ENCODE assay signal across 10 mouse cellular contexts in genomic region chr1:187910718-187911117, GRCm38 (mm10).
DNase-seq lines count a peak whose midpoint lies in the region; ATAC-seq and TF ChIP-seq lines count a peak whose summit lies in the region.
"Had no signal": no experiment of that assay in that cellular context is flagged by ENCODE, and none has a peak within 500 bp of the region (broad histone marks: within the 10 kb centered on the region; RNA-seq: fewer than 3 reads in every experiment).

No protein-coding gene starts in this region.

- no peak for TF ChIP-seq POLR2A in lung, adult 2 months (IDR thresholded peaks at IDR 0.05; ENCODE audit: borderline replicate concordance, extremely low read depth, low read depth, low read length)

- H3K4me2 ChIP-seq in intestine, embryonic 16.5 days (ENCODE audit: low read depth, low read length): no peak overlapping the region
- H3K4me2 ChIP-seq in forebrain, embryonic 11.5 days (ENCODE audit: low read depth, low read length, severe bottlenecking): no peak overlapping the region

- peak; percentile 56 for ATAC-seq in intestine, embryonic 16.5 days
- no peak for ATAC-seq in forebrain, embryonic 11.5 days (replicated peaks; ENCODE audit: low FRiP score)

- DNase-seq in lung, adult 18-20 months: peak; percentile 32 to 36
- DNase-seq in lung, adult 2 months: no peak
- DNase-seq in heart, adult 11 months: peak; percentile 97
- DNase-seq in urinary bladder, postnatal 25 days (ENCODE audit: low spot score): peak; percentile 13
- DNase-seq in midbrain, embryonic 10.5 days (ENCODE audit: low spot score): no peak
- no peak for DNase-seq in forebrain, embryonic 11.5 days (ENCODE audit: low spot score)
- DNase-seq in liver: no peak

- H3K36me3 ChIP-seq in intestine, embryonic 16.5 days (ENCODE audit: control insufficient read depth, insufficient read depth, low read length): no peaks in the 10 kb centered on the region
- H3K36me3 ChIP-seq in midbrain, embryonic 10.5 days: no peaks in the 10 kb centered on the region
- no peaks in the 10 kb centered on the region for H3K36me3 ChIP-seq in forebrain, embryonic 11.5 days (ENCODE audit: control insufficient read depth, insufficient read depth, low read length)

- H3K4me3 ChIP-seq in lung, adult 2 months (replicated peaks; ENCODE audit: extremely low read depth, low read depth, low read length): no peak overlapping the region
- no peak overlapping the region for H3K4me3 ChIP-seq in intestine, embryonic 16.5 days (ENCODE audit: low read length)
- H3K4me3 ChIP-seq in midbrain, embryonic 10.5 days: no peak overlapping the region
- H3K4me3 ChIP-seq in forebrain, embryonic 11.5 days (ENCODE audit: low read depth, low read length): no peak overlapping the region
- H3K4me3 ChIP-seq: layer of hippocampus, adult 2 months had no signal

- WGBS in lung, adult 2 months: 62% methylated on average over 7 of the region's 7 CpGs
- 75% methylated on average over 7 of the region's 7 CpGs for WGBS in intestine, embryonic 16.5 days
- WGBS in midbrain, embryonic 10.5 days: 94% methylated on average over 7 of the region's 7 CpGs
- 92% methylated on average over 7 of the region's 7 CpGs for WGBS in forebrain, embryonic 11.5 days

- TF ChIP-seq CTCF in lung, adult 2 months (IDR thresholded peaks at IDR 0.05; ENCODE audit: insufficient read depth, low read length): no peak

- H3K27me3 ChIP-seq in intestine, embryonic 16.5 days (replicated peaks; ENCODE audit: control insufficient read depth, insufficient read depth, low read length): no peaks in the 10 kb centered on the region
- H3K27me3 ChIP-seq in midbrain, embryonic 10.5 days (ENCODE audit: low read depth, poor library complexity, severe bottlenecking): no peaks in the 10 kb centered on the region
- no peaks in the 10 kb centered on the region for H3K27me3 ChIP-seq in forebrain, embryonic 11.5 days (ENCODE audit: control insufficient read depth, insufficient read depth, low read length)
- H3K27me3 ChIP-seq: CH12.LX had no signal

- H3K27ac ChIP-seq in intestine, embryonic 16.5 days (ENCODE audit: low read length): no peak overlapping the region
- no peak overlapping the region for H3K27ac ChIP-seq in midbrain, embryonic 10.5 days (replicated peaks)
- H3K27ac ChIP-seq in forebrain, embryonic 11.5 days (ENCODE audit: low read depth, low read length): no peak overlapping the region
- H3K27ac ChIP-seq: layer of hippocampus, adult 2 months had no signal

- no peak overlapping the region for H3K9ac ChIP-seq in intestine, embryonic 16.5 days (ENCODE audit: low read depth, low read length)
- no peak overlapping the region for H3K9ac ChIP-seq in forebrain, embryonic 11.5 days (ENCODE audit: low read length)

- no peaks in the 10 kb centered on the region for H3K4me1 ChIP-seq in lung, adult 2 months (ENCODE audit: control insufficient read depth, insufficient read depth, low read length)
- no peaks in the 10 kb centered on the region; the same call in 1 of the 2 replicates for H3K4me1 ChIP-seq in intestine, embryonic 16.5 days (ENCODE audit: control insufficient read depth, insufficient read depth, low read length)
- H3K4me1 ChIP-seq in midbrain, embryonic 10.5 days: peaks cover 14% of the 10 kb centered on the region
- peaks cover 6% of the 10 kb centered on the region for H3K4me1 ChIP-seq in forebrain, embryonic 11.5 days (replicated peaks; ENCODE audit: control insufficient read depth, insufficient read depth, low read length)

- no peaks in the 10 kb centered on the region for H3K9me3 ChIP-seq in intestine, embryonic 16.5 days (ENCODE audit: control insufficient read depth, low read length)
- no peaks in the 10 kb centered on the region for H3K9me3 ChIP-seq in midbrain, embryonic 10.5 days (replicated peaks)
- no peaks in the 10 kb centered on the region for H3K9me3 ChIP-seq in forebrain, embryonic 11.5 days (ENCODE audit: control insufficient read depth, low read length)

Comparison
In these comparisons a context has a peak if more than half of its experiments do, and no peak if none do; other contexts are left out.
1. DNase-seq: peak in lung, adult 18-20 months (2 of 2), heart, adult 11 months (single experiment) and urinary bladder, postnatal 25 days (single experiment); none in lung, adult 2 months (single experiment), midbrain, embryonic 10.5 days (single experiment), forebrain, embryonic 11.5 days (single experiment) and liver (single experiment).